Mouse (Mus musculus): ENCODE measurements at regions not wholly inside any gene's neighbourhood (a gene's known extent, or its start where the extent isn't known, plus 50 kb on each side); places are given as distances from the start of the nearest gene placed in this dataset.

DNA sequence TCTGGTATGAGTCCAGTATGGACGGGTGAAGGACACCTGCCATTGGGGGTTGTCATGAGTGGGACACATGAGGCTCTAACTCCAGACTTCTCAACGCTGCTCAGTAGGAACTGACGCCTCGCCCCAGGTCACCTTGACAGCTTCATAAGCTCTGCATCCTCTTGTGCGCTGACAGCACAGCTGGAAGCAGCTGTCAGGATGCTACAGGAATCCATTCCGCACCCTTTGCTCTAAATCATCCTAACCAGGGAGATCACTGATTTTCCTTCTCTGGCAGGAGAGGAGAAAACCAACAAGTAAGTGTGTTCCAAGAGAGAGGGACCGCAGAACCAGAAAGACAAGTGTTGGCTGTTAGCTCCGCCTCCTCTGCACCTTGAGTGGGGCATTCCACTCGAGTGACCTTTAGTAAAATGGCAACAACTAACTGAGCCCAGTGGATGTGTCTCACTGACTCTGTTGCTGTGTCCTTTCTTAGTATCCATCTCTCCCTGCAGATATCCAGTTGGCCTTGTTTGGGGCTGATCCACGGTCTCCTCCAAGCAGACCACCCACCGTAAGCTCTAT, 449.8 kb downstream of the Wdr11 start:
- no peak for DNase-seq

DNA sequence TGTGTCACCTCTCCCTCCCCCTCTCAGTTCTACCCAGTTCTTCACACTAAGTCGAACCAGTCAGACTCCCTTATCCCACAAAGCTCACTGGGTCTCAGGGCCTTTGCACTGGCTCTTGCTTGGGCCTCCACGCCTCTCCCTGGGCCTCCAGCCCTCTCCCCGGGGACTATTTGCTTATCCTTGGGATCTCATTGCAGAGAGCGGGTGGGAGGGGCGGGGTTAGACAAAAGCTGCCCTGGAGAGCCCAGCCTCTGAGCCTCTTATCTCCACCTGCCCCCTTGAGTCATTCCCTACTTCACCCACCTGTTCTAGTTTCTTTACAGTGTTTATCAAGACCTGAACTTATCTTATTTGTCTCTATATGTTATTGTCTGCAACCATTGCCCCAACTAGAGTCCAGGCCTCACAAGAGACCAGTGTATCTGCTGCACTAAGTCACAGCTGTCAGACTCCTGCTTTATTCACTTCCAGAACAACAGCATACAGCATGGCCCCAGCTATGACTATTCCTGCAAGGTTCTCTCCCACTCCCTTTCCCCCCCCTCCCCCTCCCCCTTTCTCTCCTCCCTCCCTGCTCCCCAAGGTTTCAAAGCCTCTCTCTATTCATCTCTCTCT, 450.7 kb downstream of the Wdr11 start:
- no peak for DNase-seq

DNA sequence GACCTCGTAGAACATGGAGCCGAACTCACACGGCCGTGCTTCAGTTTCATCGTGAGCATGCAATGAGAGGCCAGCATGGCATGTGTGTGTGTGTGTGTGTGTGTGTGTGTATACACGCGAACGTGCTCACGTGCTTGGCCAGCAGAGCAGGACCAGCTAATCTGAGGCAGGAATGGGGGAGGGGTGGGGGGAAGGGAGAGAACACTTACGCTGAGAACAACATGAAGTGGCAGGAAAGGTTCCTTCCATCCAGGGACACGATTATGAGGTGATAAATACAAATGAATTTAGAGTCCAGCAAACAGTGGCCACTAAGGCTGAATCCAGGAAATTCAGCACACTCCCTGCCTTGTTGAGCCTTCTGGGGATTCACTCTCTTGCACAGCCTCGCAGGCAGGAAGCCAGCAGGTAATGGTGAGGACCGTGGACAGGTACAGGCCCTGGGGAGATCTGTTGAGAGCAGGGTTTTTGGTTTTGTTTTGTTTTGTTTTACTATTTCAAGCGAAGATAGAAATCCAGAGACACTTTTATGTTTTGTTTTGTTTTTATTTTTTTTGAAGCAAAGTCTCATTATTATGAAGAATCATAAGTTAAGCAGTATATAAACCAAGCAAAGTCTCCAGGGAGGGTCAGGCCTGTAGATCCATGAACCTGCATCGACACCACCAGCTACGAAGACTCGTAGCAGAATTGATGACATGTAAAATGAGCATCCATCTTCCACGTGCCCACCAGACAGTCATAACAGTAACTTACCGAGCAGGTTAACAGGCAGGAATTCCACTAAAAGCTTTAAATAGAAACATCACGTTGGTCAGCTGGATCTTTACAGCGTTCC, 452.0 kb downstream of the Wdr11 start:
- no peak for DNase-seq

DNA sequence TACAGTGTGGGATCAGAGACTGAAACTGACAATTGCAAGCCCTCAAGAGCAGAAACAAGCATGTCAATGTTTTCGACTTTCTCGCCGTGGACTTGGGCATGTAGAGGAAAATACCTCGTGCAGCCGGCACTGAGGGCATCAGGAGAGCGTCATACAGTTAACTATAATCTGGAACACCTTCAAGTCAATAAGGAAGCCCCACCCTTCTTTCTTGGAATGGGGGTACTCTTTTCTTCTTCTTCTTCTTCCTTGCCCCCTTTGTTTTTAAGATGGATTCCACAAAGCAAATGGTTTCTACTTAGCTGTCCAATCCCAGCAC, 452.5 kb downstream of the Wdr11 start:
- no peak for DNase-seq

DNA sequence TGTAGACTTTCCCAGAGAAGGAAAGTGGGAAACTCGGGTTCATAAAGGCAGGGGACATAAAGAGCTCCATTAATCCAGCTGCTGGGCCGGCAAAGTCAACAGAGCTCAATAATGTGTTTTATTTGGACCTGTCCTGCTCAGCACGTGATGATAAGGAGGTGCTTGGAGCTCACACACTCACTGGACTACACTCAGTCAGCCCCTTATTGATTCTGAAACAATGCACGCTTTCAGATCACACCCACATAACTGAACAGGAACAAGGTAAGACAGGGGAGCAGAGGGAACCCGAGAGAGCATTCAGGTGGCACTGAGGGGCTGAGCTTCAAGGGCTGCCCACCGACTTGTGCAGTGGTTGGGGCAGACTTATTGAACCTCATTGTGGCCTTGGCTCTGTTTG, 452.9 kb downstream of the Wdr11 start:
- DNase-seq: no peak

DNA sequence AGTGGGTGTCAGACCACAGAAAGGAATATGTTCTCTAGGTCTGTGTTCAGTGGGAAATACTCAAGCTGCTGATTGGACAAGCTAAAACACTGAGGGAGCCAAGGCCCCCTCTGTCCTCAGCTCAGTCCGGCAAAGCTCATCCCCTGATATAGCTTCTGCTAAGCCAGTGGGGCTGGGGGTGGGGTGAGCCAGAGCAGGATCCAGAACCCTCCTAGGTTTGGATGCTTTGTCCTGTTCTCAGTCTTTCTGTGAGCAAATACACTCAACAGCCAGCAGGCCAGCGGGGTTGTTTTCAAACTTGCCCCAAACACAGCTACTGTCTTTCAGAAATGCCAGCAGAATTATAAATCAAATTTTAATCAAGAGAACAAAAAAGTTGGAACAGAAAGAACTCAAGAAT, 454.4 kb downstream of the Wdr11 start:
- DNase-seq: peak in 1 of 2 experiments; percentile 4

DNA sequence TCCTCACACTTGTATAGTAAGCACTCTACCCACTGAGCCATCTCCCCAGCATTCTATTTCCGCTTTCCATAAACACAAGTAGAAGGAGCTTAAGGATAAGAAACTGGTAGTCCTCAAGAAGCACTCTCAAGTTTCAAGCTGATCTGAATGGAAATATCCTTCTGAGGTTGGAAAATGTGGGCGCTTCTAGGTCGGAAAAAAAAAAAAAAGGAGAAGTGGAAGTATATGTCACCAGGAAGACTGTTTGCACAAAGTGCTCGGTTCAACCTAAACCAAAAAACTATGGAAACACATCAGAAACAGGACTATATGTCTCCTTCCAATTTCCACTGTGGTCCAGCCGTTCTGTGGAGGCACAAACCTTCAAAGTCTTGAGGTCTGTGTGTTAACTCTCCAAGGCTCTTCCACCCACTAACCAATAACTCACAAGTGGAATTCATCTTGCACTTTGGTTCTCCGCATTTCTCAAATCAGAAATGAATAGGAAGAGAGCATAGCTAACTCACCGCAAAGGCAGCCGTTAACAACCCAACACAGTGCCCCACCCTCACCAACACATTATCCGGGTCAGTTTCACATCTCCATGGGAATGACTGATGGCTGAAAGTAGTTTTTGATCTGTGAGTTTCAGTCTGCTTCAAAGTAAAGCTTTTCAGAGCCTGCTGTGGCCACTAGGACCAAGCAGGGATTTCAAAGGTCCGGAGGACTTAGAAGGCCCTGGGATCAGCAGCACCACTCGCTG, 455.8 kb downstream of the Wdr11 start:
- no peak for DNase-seq

DNA sequence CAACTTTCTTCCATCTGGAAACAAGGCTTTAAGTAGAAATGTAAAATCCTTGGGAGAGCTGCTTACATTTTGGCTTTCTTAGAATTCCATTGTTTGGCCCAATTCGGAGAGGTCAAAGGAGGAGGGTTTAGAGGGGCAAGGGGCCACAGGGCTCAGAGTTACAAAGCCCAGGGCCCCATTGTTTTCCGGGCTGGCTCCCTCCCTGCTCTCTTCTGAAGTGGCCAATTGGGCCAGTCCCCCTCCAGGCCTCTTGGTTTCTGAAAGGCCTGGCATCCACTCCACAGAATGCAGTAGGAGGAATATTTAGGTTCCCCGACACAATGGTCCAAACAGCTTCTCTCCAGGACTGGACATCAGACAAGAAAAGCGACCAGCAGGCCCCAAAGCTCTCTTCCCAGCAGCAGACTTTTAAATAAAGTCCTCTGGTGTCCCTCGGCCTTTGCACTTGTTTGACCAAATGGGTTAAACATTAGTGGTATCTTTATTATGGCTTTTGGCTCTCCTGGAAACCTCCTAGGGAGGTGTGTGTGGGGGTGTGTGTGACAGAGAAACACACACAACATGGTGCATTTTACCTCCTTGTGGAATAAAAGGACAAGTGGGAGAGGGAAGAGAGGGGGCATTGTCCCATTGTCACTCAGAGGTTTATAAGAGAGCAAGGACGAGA, 456.6 kb downstream of the Wdr11 start:
- DNase-seq: no peak

DNA sequence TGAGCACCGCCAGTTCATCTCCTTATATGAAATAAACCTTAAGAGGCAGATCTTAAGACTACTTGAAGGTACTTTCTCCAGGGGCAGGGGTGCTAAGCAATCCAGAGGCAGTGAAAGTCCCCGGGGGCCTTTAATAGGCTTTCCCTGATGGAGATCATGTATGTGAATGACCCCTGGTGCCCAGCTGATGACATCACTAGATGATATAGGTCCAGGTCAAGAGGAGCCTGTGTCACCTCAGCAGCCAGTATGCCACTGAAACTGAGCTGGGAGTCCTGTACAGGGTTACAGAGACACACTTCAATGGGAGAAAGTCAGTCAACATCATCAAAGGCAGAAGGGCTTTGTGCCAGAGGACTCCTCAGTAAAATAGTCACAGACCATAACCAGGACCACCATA, 457.8 kb downstream of the Wdr11 start:
- DNase-seq: no peak

DNA sequence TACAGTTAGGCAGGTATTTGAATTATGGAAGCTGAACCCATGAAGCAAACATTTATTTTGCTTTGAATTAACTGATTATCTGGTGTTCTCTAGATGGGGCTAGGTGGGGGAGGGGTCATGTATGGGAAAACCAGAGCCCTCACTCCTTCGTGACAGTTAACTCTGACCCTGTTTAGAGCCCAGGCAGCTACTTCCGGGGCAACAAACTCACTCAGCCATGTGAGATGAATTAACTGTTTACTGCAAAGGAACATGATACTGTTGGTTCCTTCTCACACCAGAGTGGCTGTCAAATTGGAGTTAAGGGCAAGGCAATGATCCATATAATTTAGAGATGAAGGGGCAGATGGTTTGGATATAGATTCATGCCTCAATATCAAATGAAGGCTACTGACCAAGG, 458.5 kb downstream of the Wdr11 start:
- DNase-seq: no peak

DNA sequence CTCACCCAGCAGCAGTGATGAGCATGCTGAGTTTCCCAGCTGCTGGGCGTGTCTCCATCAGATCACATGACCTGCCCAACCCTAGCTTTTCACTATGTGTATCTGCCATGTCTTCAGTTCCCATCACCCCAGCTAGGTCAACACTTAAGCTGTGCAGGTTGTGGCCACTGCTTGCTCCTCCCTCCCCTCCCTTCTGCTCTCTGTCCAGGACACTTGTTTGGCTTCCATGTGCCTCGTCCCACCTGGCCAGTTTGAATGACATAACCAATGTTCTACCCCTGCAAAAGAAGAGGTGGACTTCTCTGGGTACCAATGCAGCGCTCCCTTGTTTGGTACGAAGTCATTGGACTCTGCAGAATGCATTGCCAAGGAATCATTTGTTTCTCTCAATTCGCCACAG, 460.7 kb downstream of the Wdr11 start:
- no peak for DNase-seq

DNA sequence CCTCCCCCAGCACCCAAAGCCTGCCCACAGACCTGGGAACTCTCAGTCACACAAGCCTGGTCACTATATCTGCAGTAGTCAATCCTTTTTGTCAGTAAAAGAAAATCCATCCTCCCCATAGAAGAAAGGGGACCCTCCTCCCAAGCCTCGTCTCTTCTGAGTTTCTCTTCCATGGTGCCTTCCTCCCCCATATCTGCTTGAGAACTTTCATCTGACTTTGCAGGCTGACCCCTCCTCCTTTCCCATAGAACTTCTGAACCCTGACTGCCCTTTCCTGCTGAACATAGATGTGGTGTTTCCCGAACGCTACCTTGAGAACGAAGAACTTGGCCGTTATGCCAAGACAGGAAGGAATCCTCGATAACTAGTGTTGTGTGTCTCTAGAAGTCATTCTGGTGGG, 462.5 kb downstream of the Ate1 start:
- DNase-seq: no peak

DNA sequence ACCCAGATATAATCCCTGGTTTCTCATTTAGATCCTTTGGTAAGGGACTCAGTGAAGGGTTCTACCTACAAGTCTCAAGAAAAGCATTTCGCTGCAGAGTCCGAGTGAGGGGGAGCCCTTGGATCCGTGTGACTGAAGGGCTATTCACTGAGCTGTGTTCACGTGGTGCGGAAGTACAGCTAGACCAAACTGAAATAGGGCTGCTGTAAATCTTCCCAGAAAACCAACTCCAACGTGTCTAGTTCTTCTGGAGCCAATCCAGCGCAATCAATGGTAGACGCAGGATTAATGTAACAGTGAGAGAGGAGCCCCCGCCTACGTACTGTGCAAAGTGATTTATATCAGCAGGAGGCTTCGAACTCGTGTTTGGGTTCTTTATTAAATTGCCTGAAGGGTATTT, 461.9 kb downstream of the Ate1 start:
- DNase-seq: no peak

DNA sequence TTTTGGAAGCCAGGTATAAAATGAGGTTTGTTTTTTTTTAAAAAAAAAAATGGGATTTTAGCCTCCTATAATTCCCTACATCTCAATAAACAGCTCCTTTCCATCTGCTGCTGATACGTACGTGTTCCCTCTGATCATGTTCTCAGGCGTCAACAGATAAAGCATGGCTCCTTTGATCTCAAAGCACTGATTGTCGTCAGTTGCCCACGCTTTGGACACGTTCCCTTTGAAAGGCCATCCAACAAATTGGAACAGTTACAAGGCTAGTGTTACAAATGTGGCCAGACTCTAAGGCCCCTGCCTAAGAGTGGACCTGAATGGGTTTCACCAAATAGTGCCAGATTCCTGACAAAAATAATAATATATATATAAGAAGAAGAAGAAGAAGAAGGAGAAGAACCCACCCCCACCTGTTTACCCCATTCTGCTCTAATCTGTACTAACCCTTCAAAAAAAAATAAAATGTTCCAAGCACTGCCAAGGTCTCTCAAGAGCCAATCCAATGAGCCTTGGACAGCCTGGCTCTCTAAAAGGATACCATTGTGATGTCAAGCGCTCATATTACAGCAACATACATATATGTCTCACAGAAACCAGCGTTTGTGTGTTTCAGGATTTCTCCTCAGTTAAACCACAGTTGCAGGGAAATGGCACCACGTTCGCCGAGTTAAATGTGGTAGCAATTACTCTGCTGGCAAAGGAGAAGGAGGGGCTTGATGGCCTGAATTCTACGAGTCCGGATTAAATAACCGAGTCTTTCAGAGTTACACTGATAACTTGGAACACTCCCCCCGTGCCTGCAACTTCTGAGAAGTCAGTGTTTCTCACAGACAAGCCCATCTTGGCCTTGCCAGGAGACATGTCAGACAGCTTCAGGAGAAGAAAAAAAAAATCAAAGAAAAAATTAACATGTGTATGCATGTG, 460.2 kb downstream of the Ate1 start:
- no peak for DNase-seq

DNA sequence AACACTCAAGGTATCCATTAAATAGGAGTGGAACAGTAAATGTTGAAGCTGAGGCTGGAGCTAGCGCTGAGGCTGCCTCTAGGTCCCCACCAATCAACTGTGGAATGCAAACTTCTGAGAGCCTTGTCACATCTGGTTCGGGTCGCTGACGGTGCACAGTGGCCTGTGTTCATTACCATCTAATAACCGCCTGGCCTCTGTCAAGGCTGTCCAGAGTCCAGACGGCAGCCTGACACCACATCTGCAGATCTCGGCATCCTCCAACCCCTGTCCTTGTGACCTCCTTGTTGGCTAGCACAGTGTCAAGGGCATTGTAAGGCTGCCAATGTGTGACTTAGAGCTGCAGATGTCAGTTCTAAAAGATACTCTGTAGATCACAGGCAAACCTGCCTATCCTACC, 455.7 kb downstream of the Ate1 start:
- DNase-seq: no peak

DNA sequence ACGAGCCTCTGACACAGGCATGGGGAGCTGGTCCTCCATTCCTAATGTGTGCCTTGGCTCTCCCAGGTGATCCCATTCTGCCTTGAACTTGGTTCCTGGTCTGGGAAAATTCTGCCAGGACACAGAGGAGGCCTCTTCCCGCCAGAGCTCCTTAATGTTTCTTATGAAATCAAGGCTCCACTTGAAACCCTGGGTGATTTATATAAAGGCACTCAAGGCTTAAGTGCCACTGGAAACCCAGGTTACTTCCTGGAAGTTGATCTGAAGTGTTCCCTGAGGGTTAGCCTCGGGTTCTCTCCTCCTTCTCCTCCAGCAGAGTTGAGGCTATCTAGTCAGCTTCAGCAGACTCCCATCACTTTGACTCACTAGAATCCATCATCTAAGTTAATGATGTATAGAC, 451.9 kb downstream of the Ate1 start:
- no peak for DNase-seq

DNA sequence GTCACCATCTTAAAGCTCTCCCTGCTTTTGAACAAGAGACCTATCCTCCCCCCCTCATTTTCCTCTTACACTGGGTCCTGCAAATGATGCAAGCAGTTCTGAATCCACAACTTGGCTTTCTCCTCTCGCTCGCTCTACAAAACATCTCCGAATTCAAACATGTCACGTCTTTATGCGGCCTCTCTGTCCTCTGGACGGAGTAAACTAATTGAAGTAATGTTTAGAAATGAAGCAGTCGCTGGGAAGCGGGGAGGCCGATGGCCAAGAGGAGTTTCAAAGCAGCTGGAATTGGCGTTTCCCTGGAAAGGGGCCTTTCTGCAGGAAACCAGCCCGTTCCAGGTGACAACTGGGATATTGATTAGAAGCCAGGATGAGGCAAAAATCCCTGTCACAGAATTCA, 446.8 kb downstream of the Ate1 start:
- no peak for DNase-seq

DNA sequence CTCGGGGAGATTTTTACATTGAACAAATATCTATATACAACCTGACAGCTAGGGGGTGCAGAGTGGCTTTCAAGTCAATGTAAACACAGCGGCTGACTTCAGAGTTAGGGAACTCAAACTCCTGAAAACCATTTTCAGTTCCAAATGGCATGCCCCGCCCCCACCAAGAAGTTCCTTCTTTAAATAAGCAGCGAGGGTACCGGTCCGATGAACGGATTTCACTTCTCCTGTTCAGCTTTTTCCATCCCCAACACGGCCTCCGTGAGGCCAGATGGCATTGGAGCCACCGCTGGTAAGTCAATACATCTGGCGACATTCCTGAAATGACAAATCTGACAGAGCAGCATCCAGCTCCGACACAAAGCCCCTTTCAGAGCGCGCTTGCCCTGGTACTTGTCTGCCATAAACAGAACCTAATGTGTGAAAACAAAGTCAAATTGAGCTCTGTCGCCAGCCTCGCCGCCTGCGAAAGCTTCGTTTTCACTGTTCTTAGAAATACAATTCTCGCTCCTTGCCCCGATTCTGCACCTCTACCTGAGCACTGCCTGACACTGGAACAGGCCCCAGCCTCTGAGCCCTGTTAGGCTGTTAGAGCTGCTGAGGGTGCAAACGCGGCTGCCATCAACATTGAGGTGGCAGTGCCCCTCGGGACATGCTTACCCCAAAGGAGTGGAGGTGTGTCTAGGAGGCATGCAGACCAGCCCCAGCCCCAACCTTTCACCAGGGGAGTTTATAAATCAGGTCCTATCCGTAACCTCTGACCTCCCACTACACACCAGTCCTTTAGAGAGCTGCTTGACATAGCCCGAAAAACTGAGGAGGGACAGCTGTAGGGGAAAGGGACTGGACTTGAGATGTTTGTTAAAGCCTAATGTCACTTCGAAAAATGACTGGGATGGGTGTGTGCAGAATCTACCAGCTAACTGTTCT, 446.0 kb downstream of the Ate1 start:
- DNase-seq: peak; percentile 27 to 35

DNA sequence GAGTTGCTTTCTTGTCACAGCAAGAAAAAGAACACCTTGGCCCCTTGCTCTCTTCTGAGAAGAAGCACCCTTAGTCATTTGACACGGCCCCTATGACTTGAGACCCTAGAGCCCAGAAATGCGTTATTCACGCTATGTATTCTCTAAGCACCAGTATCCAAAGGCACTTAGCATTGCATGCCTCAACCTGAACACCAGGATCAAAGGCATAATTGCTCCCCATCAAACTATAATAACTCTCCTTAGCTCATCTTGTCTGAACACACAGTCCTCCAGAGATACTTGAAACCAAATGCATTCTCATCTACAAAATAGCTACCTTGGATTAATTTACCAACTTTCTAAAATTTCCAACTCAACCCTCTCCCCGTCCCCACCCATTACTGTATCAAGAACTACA, 437.5 kb downstream of the Ate1 start:
- DNase-seq: no peak

DNA sequence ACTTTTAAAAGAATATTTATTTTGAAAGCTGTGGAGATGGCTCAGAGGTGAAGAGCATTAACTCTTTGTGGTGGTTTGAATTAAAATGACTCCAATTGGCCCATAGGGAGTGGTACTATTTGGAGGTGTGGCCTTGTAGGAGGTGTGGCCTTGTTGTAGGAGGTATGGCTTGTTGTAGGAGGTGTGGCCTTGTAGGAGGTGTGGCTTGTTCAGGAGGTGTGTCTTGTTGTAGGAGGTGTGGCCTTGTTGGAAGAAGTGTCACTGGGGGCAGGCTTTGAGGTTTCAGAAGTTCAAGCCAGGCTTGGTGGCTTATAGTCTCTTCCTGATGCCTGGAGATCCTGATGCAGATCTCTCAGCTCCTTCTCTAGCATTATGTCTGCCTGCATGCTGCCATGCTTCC, 434.5 kb downstream of the Ate1 start:
- no peak for DNase-seq

Measured in layer of hippocampus, postnatal 36 days (tissue).